Mouse (Mus musculus): Measurements from ENCODE around the gene Id4. TPM values are rescaled to one million over a fixed set of nuclear protein-coding genes. Genes with fewer than 3 reads are reported as not detected.

Gene Id4
- total and polyA plus RNA-seq, 3 experiments: 0.76 to 0.78 (median 0.77) TPM

- WGBS: 78% methylated on average over 7 of the region's 7 CpGs
- TF ChIP-seq POLR2A (IDR thresholded peaks at IDR 0.05; ENCODE audit: insufficient read depth, low read depth, low read length): no peak
- TF ChIP-seq CTCF (IDR thresholded peaks at IDR 0.05): no peak
- no peak for TF ChIP-seq EP300 (IDR thresholded peaks at IDR 0.05; ENCODE audit: insufficient read depth, low read depth, low read length)
- Histone ChIP-seq H3K9ac (ENCODE audit: low read depth, low read length) (no peak overlapping the region), H3K27ac (no peak overlapping the region), H3K27me3 (ENCODE audit: control insufficient read depth, insufficient read depth, low read length) (no peaks in the 10 kb centered on the region), H3K36me3 (ENCODE audit: control insufficient read depth, insufficient read depth, low read length) (no peaks in the 10 kb centered on the region), H3K4me3 (no peak overlapping the region), H3K4me1 (ENCODE audit: control insufficient read depth, insufficient read depth, low read length) (no peaks in the 10 kb centered on the region; the same call in 1 of the 2 replicates), H3K79me2 (replicated peaks; ENCODE audit: control insufficient read depth, insufficient read depth, low read length) (no peaks in the 10 kb centered on the region)
- intact Hi-C loops (cut with DNase I): no loop called here
- no peak for DNase-seq
Observed at GRCm38 (mm10) chr13:48276981-48277380, 16.0 kb downstream of the Id4 start.

- no peak overlapping the region for H3K4me3 ChIP-seq
- 77% methylated on average over 9 of the region's 9 CpGs for WGBS
- no peaks in the 10 kb centered on the region for H3K79me2 ChIP-seq (replicated peaks; ENCODE audit: control insufficient read depth, insufficient read depth, low read length)
- intact Hi-C loops (cut with DNase I): no loop called here
- no peaks in the 10 kb centered on the region for H3K4me1 ChIP-seq (ENCODE audit: control insufficient read depth, insufficient read depth, low read length)
- no peak overlapping the region for H3K9ac ChIP-seq (ENCODE audit: low read depth, low read length)
- H3K36me3 ChIP-seq (ENCODE audit: control insufficient read depth, insufficient read depth, low read length): no peaks in the 10 kb centered on the region
- no peak for DNase-seq
- H3K27ac ChIP-seq: no peak overlapping the region
- H3K27me3 ChIP-seq (ENCODE audit: control insufficient read depth, insufficient read depth, low read length): no peaks in the 10 kb centered on the region
- no peak for TF ChIP-seq CTCF (IDR thresholded peaks at IDR 0.05)
- TF ChIP-seq POLR2A (IDR thresholded peaks at IDR 0.05; ENCODE audit: insufficient read depth, low read depth, low read length): no peak
- no peak for TF ChIP-seq EP300 (IDR thresholded peaks at IDR 0.05; ENCODE audit: insufficient read depth, low read depth, low read length)
Observed at GRCm38 (mm10) chr13:48284426-48284825, 23.4 kb downstream of the Id4 start.

- H3K27ac ChIP-seq: no peak overlapping the region
Observed at GRCm38 (mm10) chr13:48284918-48285693, 24.1 kb downstream of the Id4 start.

GRCm38 (mm10) chr13:48290427-48290826 lies 29.4 kb downstream of the Id4 start:
- H3K27me3 ChIP-seq (ENCODE audit: control insufficient read depth, insufficient read depth, low read length): no peaks in the 10 kb centered on the region; the same call in 1 of the 2 replicates
- no peaks in the 10 kb centered on the region for H3K36me3 ChIP-seq (ENCODE audit: control insufficient read depth, insufficient read depth, low read length)
- H3K79me2 ChIP-seq (replicated peaks; ENCODE audit: control insufficient read depth, insufficient read depth, low read length): no peaks in the 10 kb centered on the region
- H3K4me1 ChIP-seq (ENCODE audit: control insufficient read depth, insufficient read depth, low read length): no peaks in the 10 kb centered on the region
- no peak for TF ChIP-seq EP300 (IDR thresholded peaks at IDR 0.05; ENCODE audit: insufficient read depth, low read depth, low read length)
- no peak for TF ChIP-seq POLR2A (IDR thresholded peaks at IDR 0.05; ENCODE audit: insufficient read depth, low read depth, low read length)
- TF ChIP-seq CTCF (IDR thresholded peaks at IDR 0.05): no peak
- no peak overlapping the region for H3K9ac ChIP-seq (ENCODE audit: low read depth, low read length)
- intact Hi-C loops (cut with DNase I): no loop called here
- no peak overlapping the region for H3K4me3 ChIP-seq
- no peak for DNase-seq
- WGBS: 29% methylated on average over 13 of the region's 13 CpGs
- H3K27ac ChIP-seq: no peak overlapping the region

More at GRCm38 (mm10) chr13:48284918-48285693, 24.1 kb downstream of the Id4 start:
- no peak overlapping the region for H3K4me3 ChIP-seq
- H3K4me1 ChIP-seq (ENCODE audit: control insufficient read depth, insufficient read depth, low read length): no peaks in the 10 kb centered on the region
- no peak for TF ChIP-seq POLR2A (IDR thresholded peaks at IDR 0.05; ENCODE audit: insufficient read depth, low read depth, low read length)
- TF ChIP-seq CTCF (IDR thresholded peaks at IDR 0.05): no peak
- no peak for TF ChIP-seq EP300 (IDR thresholded peaks at IDR 0.05; ENCODE audit: insufficient read depth, low read depth, low read length)
- H3K36me3 ChIP-seq (ENCODE audit: control insufficient read depth, insufficient read depth, low read length): no peaks in the 10 kb centered on the region
- no peaks in the 10 kb centered on the region for H3K79me2 ChIP-seq (replicated peaks; ENCODE audit: control insufficient read depth, insufficient read depth, low read length)
- no peaks in the 10 kb centered on the region for H3K27me3 ChIP-seq (ENCODE audit: control insufficient read depth, insufficient read depth, low read length)
- DNase-seq: no peak
- 59% methylated on average over 9 of the region's 9 CpGs for WGBS
- H3K9ac ChIP-seq (ENCODE audit: low read depth, low read length): no peak overlapping the region
- intact Hi-C loops (cut with DNase I): no loop called here

- no peaks in the 10 kb centered on the region for H3K27me3 ChIP-seq (ENCODE audit: control insufficient read depth, insufficient read depth, low read length)
- intact Hi-C loops (cut with DNase I): no loop called here
- peaks cover 5% of the 10 kb centered on the region for H3K4me1 ChIP-seq (ENCODE audit: control insufficient read depth, insufficient read depth, low read length)
- DNase-seq: peak in 1 of 2 experiments; percentile 5
- no peak overlapping the region for H3K4me3 ChIP-seq
- TF ChIP-seq EP300 (IDR thresholded peaks at IDR 0.05; ENCODE audit: insufficient read depth, low read depth, low read length): no peak
- no peak for TF ChIP-seq POLR2A (IDR thresholded peaks at IDR 0.05; ENCODE audit: insufficient read depth, low read depth, low read length)
- TF ChIP-seq CTCF (IDR thresholded peaks at IDR 0.05): no peak
- H3K79me2 ChIP-seq (replicated peaks; ENCODE audit: control insufficient read depth, insufficient read depth, low read length): no peaks in the 10 kb centered on the region
- 30% methylated on average over 7 of the region's 7 CpGs for WGBS
- H3K36me3 ChIP-seq (ENCODE audit: control insufficient read depth, insufficient read depth, low read length): no peaks in the 10 kb centered on the region
- no peak overlapping the region for H3K9ac ChIP-seq (ENCODE audit: low read depth, low read length)
- H3K27ac ChIP-seq: no peak overlapping the region
Observed at GRCm38 (mm10) chr13:48314500-48314899, 53.5 kb downstream of the Id4 start.
